Comparison of ENCODE assay signal across 18 mouse cellular contexts in the genomic region with DNA sequence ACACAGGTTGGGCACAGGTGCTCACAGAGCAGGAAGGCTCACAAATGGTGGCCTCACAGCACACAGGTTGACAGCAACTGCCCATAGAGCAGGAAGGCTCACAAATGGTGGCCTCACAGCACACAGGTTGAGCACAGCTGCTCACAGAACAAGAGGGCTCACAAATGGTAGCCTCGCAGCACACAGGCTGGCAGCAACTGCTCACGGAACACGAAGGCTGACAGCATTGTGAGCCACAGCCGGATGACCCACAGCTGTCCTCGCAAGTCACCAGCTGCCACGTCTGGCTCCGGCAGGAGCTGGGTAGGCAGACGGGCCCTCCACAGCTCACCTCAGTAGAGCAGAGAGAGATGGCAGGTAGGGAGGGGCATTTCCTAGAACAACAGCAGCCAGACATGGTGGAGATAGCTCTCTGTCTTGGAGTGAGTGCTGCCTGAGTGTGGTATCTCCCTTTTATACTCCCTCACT. TPM values are rescaled to one million over a fixed set of nuclear protein-coding genes. Genes with fewer than 3 reads are reported as not detected.
A peak's percentile ranks its signal among the peaks of the same experiment; 100 is the strongest.
DNase-seq lines count a peak whose midpoint lies in the region; ATAC-seq and TF ChIP-seq lines count a peak whose summit lies in the region.
"Had no signal": no experiment of that assay in that cellular context is flagged by ENCODE, and none has a peak within 500 bp of the region (broad histone marks: within the 10 kb centered on the region; RNA-seq: fewer than 3 reads in every experiment).

Gene Krtap16-1 (minus strand): TSS at position 418 of the 468 bp plus-strand sequence.

- H3K4me2 ChIP-seq in forebrain, embryonic 14.5 days (ENCODE audit: low read length), result no peak within 1 kb of the TSS
- H3K4me2 ChIP-seq in forebrain, embryonic 11.5 days (ENCODE audit: low read depth, low read length, severe bottlenecking), result no peak within 1 kb of the TSS
- peak within 1 kb of the TSS; percentile 32 for H3K4me2 ChIP-seq in myocyte (ENCODE audit: low read depth)
- H3K4me2 ChIP-seq: heart, embryonic 12.5 days; liver, embryonic 11.5 days; lung, embryonic 14.5 days had no signal

- no peak for DNase-seq in forebrain, embryonic 14.5 days (ENCODE audit: low spot score)
- DNase-seq in forebrain, embryonic 11.5 days (ENCODE audit: low spot score), result no peak
- no peak for DNase-seq in layer of hippocampus, adult 2 months (ENCODE audit: low spot score in 2 of 2)
- no peak for DNase-seq in layer of hippocampus, postnatal 14 days (ENCODE audit: low spot score in 2 of 2)
- no peak for DNase-seq in G1E (ENCODE audit: low spot score)
- DNase-seq: heart, postnatal 4 days; kidney, adult 11 months; lung, embryonic 14.5 days; thymus, postnatal 4 days had no signal

- H3K9ac ChIP-seq in forebrain, embryonic 14.5 days (ENCODE audit: low read length), result no peak within 1 kb of the TSS
- no peak within 1 kb of the TSS for H3K9ac ChIP-seq in forebrain, embryonic 11.5 days (ENCODE audit: low read length)
- H3K9ac ChIP-seq: heart, embryonic 12.5 days; lung, embryonic 14.5 days had no signal

- 0 out of 2 replicates have a peak, but pooled peaks have one; percentile 4 for ATAC-seq in forebrain, embryonic 14.5 days
- no peak for ATAC-seq in forebrain, embryonic 11.5 days (replicated peaks; ENCODE audit: low FRiP score)
- ATAC-seq in G1E (ENCODE audit: extremely low read depth, insufficient number of reproducible peaks, low FRiP score, poor library complexity, severe bottlenecking), result no peak
- no peak for ATAC-seq in frontal cortex, adult (ENCODE audit: low TSS enrichment)

- no peak for TF ChIP-seq CTCF in layer of hippocampus, adult 2 months (conservative IDR thresholded peaks at IDR 0.05)
- TF ChIP-seq CTCF in G1E (IDR thresholded peaks at IDR 0.05; ENCODE audit: low read depth, low read length), result no peak

- no peak for TF ChIP-seq POLR2A in myocyte (IDR thresholded peaks at IDR 0.05; ENCODE audit: insufficient read length, low read depth)

- WGBS in forebrain, embryonic 14.5 days, result 84% methylated on average over 8 of the region's 8 CpGs
- 87% methylated on average over 8 of the region's 8 CpGs for WGBS in forebrain, embryonic 11.5 days

- H3K9me3 ChIP-seq in forebrain, embryonic 14.5 days (replicated peaks; ENCODE audit: control insufficient read depth, low read length), result no peaks in the 10 kb centered on the region
- no peaks in the 10 kb centered on the region for H3K9me3 ChIP-seq in forebrain, embryonic 11.5 days (ENCODE audit: control insufficient read depth, low read length)
- peaks cover 68% of the 10 kb centered on the region for H3K9me3 ChIP-seq in G1E (replicated peaks)
- H3K9me3 ChIP-seq: heart, embryonic 12.5 days had no signal

- no peaks in the 10 kb centered on the region for H3K27me3 ChIP-seq in forebrain, embryonic 14.5 days (replicated peaks; ENCODE audit: control insufficient read depth, insufficient read depth, low read length)
- no peaks in the 10 kb centered on the region for H3K27me3 ChIP-seq in forebrain, embryonic 11.5 days (ENCODE audit: control insufficient read depth, insufficient read depth, low read length)
- H3K27me3 ChIP-seq in G1E (ENCODE audit: insufficient read depth, low read length), result no peaks in the 10 kb centered on the region
- peaks cover 4% of the 10 kb centered on the region for H3K27me3 ChIP-seq in myocyte (ENCODE audit: control insufficient read depth, insufficient read depth, insufficient read length)

- no peak within 1 kb of the TSS for H3ac ChIP-seq in myocyte (ENCODE audit: control insufficient read depth, insufficient read length)

- H3K36me3 ChIP-seq in forebrain, embryonic 14.5 days (ENCODE audit: control insufficient read depth, insufficient read depth, low read length), result no peaks in the 10 kb centered on the region
- H3K36me3 ChIP-seq in forebrain, embryonic 11.5 days (ENCODE audit: control insufficient read depth, insufficient read depth, low read length), result no peaks in the 10 kb centered on the region
- H3K36me3 ChIP-seq in G1E (replicated peaks) (no peaks in the 10 kb centered on the region), myocyte (ENCODE audit: control insufficient read depth, insufficient read depth) (no peaks in the 10 kb centered on the region)
- H3K36me3 ChIP-seq: heart, embryonic 12.5 days had no signal

- no peaks in the 10 kb centered on the region for H3K4me1 ChIP-seq in forebrain, embryonic 14.5 days (ENCODE audit: control insufficient read depth, insufficient read depth, low read length)
- H3K4me1 ChIP-seq in forebrain, embryonic 11.5 days (replicated peaks; ENCODE audit: control insufficient read depth, insufficient read depth, low read length), result no peaks in the 10 kb centered on the region
- H3K4me1 ChIP-seq in G1E (ENCODE audit: insufficient read depth, low read depth, low read length), result no peaks in the 10 kb centered on the region; the same call in 1 of the 2 replicates
- H3K4me1 ChIP-seq: heart, embryonic 12.5 days had no signal

- H3K4me3 ChIP-seq in forebrain, embryonic 14.5 days (ENCODE audit: low read depth, low read length), result no peak within 1 kb of the TSS
- H3K4me3 ChIP-seq in forebrain, embryonic 11.5 days (ENCODE audit: low read depth, low read length), result no peak within 1 kb of the TSS
- 0 out of 2 replicates have a peak within 1 kb of the TSS, but pooled peaks have one; percentile 11 for H3K4me3 ChIP-seq in layer of hippocampus, adult 2 months
- H3K4me3 ChIP-seq in G1E (ENCODE audit: low read depth, low read length) (peak within 1 kb of the TSS; percentile 36; the same call in 1 of the 2 replicates), myocyte (no peak within 1 kb of the TSS)
- H3K4me3 ChIP-seq: heart, embryonic 12.5 days had no signal

- no peaks in the 10 kb centered on the region for H3K79me2 ChIP-seq in myocyte (ENCODE audit: control insufficient read depth, insufficient read depth)

- H3K27ac ChIP-seq in forebrain, embryonic 14.5 days (ENCODE audit: low read depth, low read length), result peak within 1 kb of the TSS; percentile 63; the same call in 1 of the 2 replicates
- no peak within 1 kb of the TSS for H3K27ac ChIP-seq in forebrain, embryonic 11.5 days (ENCODE audit: low read depth, low read length)
- H3K27ac ChIP-seq in layer of hippocampus, adult 2 months, result 0 out of 2 replicates have a peak within 1 kb of the TSS, but pooled peaks have one; percentile 32
- H3K27ac ChIP-seq: macrophage had no signal

TF ChIP-seq in myocyte, 11 proteins besides CTCF, POLR2A, EP300 and RAD21:
- TF ChIP-seq MYOD1 (IDR thresholded peaks at IDR 0.05; ENCODE audit: control insufficient read depth in 1 of 3, insufficient read length in 2 of 3, low read depth in 2 of 3) (peak in 2 of 3 experiments; percentile 83 to 94), USF1 (IDR thresholded peaks at IDR 0.05; ENCODE audit: low read depth) (no peak), TCF3 (IDR thresholded peaks at IDR 0.05; ENCODE audit: insufficient read length, low read depth) (peak; percentile 85), TCF12 (IDR thresholded peaks at IDR 0.05; ENCODE audit: insufficient read depth, poor library complexity, severe bottlenecking) (no peak), E2F4 (IDR thresholded peaks at IDR 0.05; ENCODE audit: insufficient read depth) (no peak), SRF (IDR thresholded peaks at IDR 0.05; ENCODE audit: control insufficient read depth, insufficient read length, low read depth) (no peak), MYOG (IDR thresholded peaks at IDR 0.05; ENCODE audit: control insufficient read depth in 1 of 3, insufficient read depth in 1 of 3, insufficient read length in 2 of 3, low read depth in 2 of 3) (peak in 2 of 3 experiments; percentile 75 to 86)
TF ChIP-seq in myocyte: peak in this region for 3.

RNA-seq across cellular contexts. Expression of gene Krtap16-1, which starts in this region (rescaled TPM):
- 0.09 TPM in 1 of 2 replicates, not detected in the other for polyA plus RNA-seq in forebrain, embryonic 14.5 days (2014; fragmentation: Nextera tagmentation; extraction: Ambion mirVana)
- polyA plus RNA-seq in forebrain, embryonic 11.5 days (2014; fragmentation: Nextera tagmentation; extraction: Ambion mirVana), result not detected in 2 replicates
- not detected for total RNA-seq in layer of hippocampus, adult 2 months (2021)
- not detected for total RNA-seq in layer of hippocampus, postnatal 14 days (2021)
- total RNA-seq in G1E (2014; fragmentation: Nextera tagmentation) (not detected in 2 replicates), G1E (2017) (0.06 and 0.11 TPM in 2 replicates)
- polyA plus RNA-seq in G1E (2012) (not detected in 2 replicates), myocyte (2012; fragmentation: generic; extraction: Trizol) (not detected)
- total RNA-seq: adrenal gland, adult 2 months; gastrocnemius, postnatal 25 days; heart, postnatal 4 days; layer of hippocampus, postnatal 10 days; left cerebral cortex, postnatal 14 days had no signal
- polyA plus RNA-seq: adrenal gland, adult 2 months; heart, embryonic 12.5 days; liver, embryonic 11.5 days; lung, embryonic 14.5 days; macrophage had no signal

Comparison
In these comparisons a context has a peak if more than half of its experiments do, and no peak if none do; other contexts are left out.
1. Peak in ATAC-seq and H3K27ac ChIP-seq in forebrain, embryonic 14.5 days; RNA of the gene not detected or under 1 TPM.
2. H3K4me3 ChIP-seq: peak in layer of hippocampus, adult 2 months (single experiment) and G1E (single experiment); none in forebrain, embryonic 14.5 days (single experiment), forebrain, embryonic 11.5 days (single experiment) and myocyte (single experiment).